ENCODE assay signal across 22 mouse cellular contexts in the genomic region with DNA sequence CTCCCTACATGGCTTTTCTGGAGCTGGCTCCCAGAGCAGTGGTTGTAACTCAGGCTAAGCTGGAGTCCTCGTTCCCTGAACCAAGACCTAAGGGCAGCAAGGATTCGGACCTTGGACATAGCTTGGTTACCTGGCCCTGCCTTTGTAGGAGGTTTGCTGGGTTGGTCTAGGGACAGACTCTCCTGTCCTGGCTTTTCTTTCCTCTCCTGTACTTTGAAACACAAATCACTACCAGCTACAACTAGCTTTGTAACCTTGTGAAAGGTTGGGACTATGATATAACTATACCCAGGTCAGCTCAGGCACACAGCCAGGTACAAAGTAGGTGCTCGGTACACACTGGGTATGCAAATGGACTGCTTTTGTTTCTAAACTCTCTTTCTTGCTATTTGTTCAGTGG.
A peak's percentile ranks its signal among the peaks of the same experiment; 100 is the strongest.
DNase-seq lines count a peak whose midpoint lies in the region; ATAC-seq lines count a peak whose summit lies in the region.
"Had no signal": no experiment of that assay in that cellular context is flagged by ENCODE, and none has a peak within 500 bp of the region (broad histone marks: within the 10 kb centered on the region; RNA-seq: fewer than 3 reads in every experiment).

No protein-coding gene starts in this region.

- H3K9ac ChIP-seq in forebrain, embryonic 11.5 days (ENCODE audit: low read length), result no peak overlapping the region
- H3K9ac ChIP-seq in kidney, embryonic 16.5 days (replicated peaks; ENCODE audit: low read length), result no peak overlapping the region
- H3K9ac ChIP-seq: forebrain, embryonic 12.5 days; heart, embryonic 13.5 days; hindbrain, embryonic 14.5 days had no signal

- no peak overlapping the region for H3K4me2 ChIP-seq in forebrain, embryonic 11.5 days (ENCODE audit: low read depth, low read length, severe bottlenecking)
- H3K4me2 ChIP-seq in kidney, embryonic 16.5 days (replicated peaks; ENCODE audit: low read depth, low read length), result no peak overlapping the region
- H3K4me2 ChIP-seq: forebrain, embryonic 12.5 days; heart, embryonic 13.5 days; hindbrain, embryonic 14.5 days had no signal

- no peaks in the 10 kb centered on the region for H3K36me3 ChIP-seq in forebrain, embryonic 10.5 days (replicated peaks)
- H3K36me3 ChIP-seq in forebrain, embryonic 11.5 days (ENCODE audit: control insufficient read depth, insufficient read depth, low read length), result no peaks in the 10 kb centered on the region
- H3K36me3 ChIP-seq in kidney, embryonic 16.5 days (ENCODE audit: insufficient read depth, low read length), result no peaks in the 10 kb centered on the region
- no peaks in the 10 kb centered on the region for H3K36me3 ChIP-seq in limb, embryonic 10.5 days
- H3K36me3 ChIP-seq: forebrain, embryonic 12.5 days; G1E; heart, embryonic 13.5 days had no signal

- peak overlapping the region; percentile 36; the same call in 1 of the 2 replicates for H3K27ac ChIP-seq in forebrain, embryonic 10.5 days
- no peak overlapping the region for H3K27ac ChIP-seq in forebrain, embryonic 11.5 days (ENCODE audit: low read depth, low read length)
- no peak overlapping the region for H3K27ac ChIP-seq in kidney, embryonic 16.5 days (ENCODE audit: low read length)
- H3K27ac ChIP-seq in limb, embryonic 10.5 days, result peak overlapping the region; percentile 79
- H3K27ac ChIP-seq: forebrain, embryonic 12.5 days; heart, embryonic 13.5 days; hindbrain, embryonic 14.5 days had no signal

- no peak overlapping the region for H3K4me3 ChIP-seq in forebrain, embryonic 10.5 days
- H3K4me3 ChIP-seq in forebrain, embryonic 11.5 days (ENCODE audit: low read depth, low read length), result no peak overlapping the region
- H3K4me3 ChIP-seq in kidney, embryonic 16.5 days (ENCODE audit: low read length), result no peak overlapping the region
- H3K4me3 ChIP-seq in limb, embryonic 10.5 days, result no peak overlapping the region
- H3K4me3 ChIP-seq: erythroblast, embryonic 14.5 days; forebrain, embryonic 12.5 days; heart, embryonic 13.5 days had no signal

- ATAC-seq in forebrain, embryonic 11.5 days (replicated peaks; ENCODE audit: low FRiP score), result no peak
- ATAC-seq in kidney, embryonic 16.5 days (ENCODE audit: low FRiP score, low TSS enrichment), result no peak
- no peak for ATAC-seq in frontal cortex, adult (ENCODE audit: low TSS enrichment)
- ATAC-seq: CD4-positive, CD25-positive, alpha-beta regulatory T cell, adult 4 months; forebrain, embryonic 16.5 days had no signal

- WGBS in forebrain, embryonic 10.5 days, result 78% methylated on average over 3 of the region's 3 CpGs
- 76% methylated on average over 3 of the region's 3 CpGs for WGBS in forebrain, embryonic 11.5 days
- 81% methylated on average over 3 of the region's 3 CpGs for WGBS in kidney, embryonic 16.5 days
- 62% methylated on average over 3 of the region's 3 CpGs for WGBS in limb, embryonic 10.5 days

- peaks cover 72% of the 10 kb centered on the region for H3K27me3 ChIP-seq in forebrain, embryonic 10.5 days (ENCODE audit: poor library complexity, severe bottlenecking)
- H3K27me3 ChIP-seq in forebrain, embryonic 11.5 days (ENCODE audit: control insufficient read depth, insufficient read depth, low read length), result no peaks in the 10 kb centered on the region
- H3K27me3 ChIP-seq in kidney, embryonic 16.5 days (ENCODE audit: insufficient read depth, low read length), result no peaks in the 10 kb centered on the region
- peaks cover 15% of the 10 kb centered on the region; the same call in 1 of the 2 replicates for H3K27me3 ChIP-seq in limb, embryonic 10.5 days (ENCODE audit: low read depth, poor library complexity, severe bottlenecking)

- DNase-seq in forebrain, embryonic 10.5 days (ENCODE audit: extremely low spot score, low spot score), result no peak
- DNase-seq in forebrain, embryonic 11.5 days (ENCODE audit: low spot score), result no peak
- DNase-seq in kidney, adult 18-20 months, result peak; percentile 62
- peak; percentile 49 for DNase-seq in kidney, postnatal 10 days
- DNase-seq in limb, embryonic 10.5 days (ENCODE audit: low spot score), result no peak
- DNase-seq in thymus, postnatal 0 days (ENCODE audit: low spot score), result no peak
- DNase-seq: adrenal gland, postnatal 10 days; B cell, adult 2 months; cerebellum, adult 11 months; cerebellum, adult 8-10 months; cerebellum, postnatal 14 days; gastrocnemius, postnatal 25 days; heart, postnatal 36 days had no signal

- H3K9me3 ChIP-seq in forebrain, embryonic 10.5 days, result peaks cover 8% of the 10 kb centered on the region; the same call in 1 of the 2 replicates
- no peaks in the 10 kb centered on the region for H3K9me3 ChIP-seq in forebrain, embryonic 11.5 days (ENCODE audit: control insufficient read depth, low read length)
- no peaks in the 10 kb centered on the region for H3K9me3 ChIP-seq in kidney, embryonic 16.5 days (ENCODE audit: low read length)
- H3K9me3 ChIP-seq in limb, embryonic 10.5 days (replicated peaks), result no peaks in the 10 kb centered on the region
- H3K9me3 ChIP-seq: forebrain, embryonic 12.5 days had no signal

- peaks cover 54% of the 10 kb centered on the region for H3K4me1 ChIP-seq in forebrain, embryonic 10.5 days
- no peaks in the 10 kb centered on the region for H3K4me1 ChIP-seq in forebrain, embryonic 11.5 days (replicated peaks; ENCODE audit: control insufficient read depth, insufficient read depth, low read length)
- H3K4me1 ChIP-seq in kidney, embryonic 16.5 days (ENCODE audit: insufficient read depth, low read length), result peaks cover 35% of the 10 kb centered on the region
- H3K4me1 ChIP-seq in limb, embryonic 10.5 days, result peaks cover 59% of the 10 kb centered on the region

Comparison
In these comparisons a context has a peak if more than half of its experiments do, and no peak if none do; other contexts are left out.
1. H3K27ac ChIP-seq: peak in forebrain, embryonic 10.5 days (single experiment) and limb, embryonic 10.5 days (single experiment); none in forebrain, embryonic 11.5 days (single experiment) and kidney, embryonic 16.5 days (single experiment).
2. DNase-seq: peak in kidney, adult 18-20 months (single experiment) and kidney, postnatal 10 days (single experiment); none in forebrain, embryonic 10.5 days (single experiment), forebrain, embryonic 11.5 days (single experiment), limb, embryonic 10.5 days (single experiment) and thymus, postnatal 0 days (single experiment).